Mouse (Mus musculus): ENCODE results near the gene Taar5.

The Taar5 gene

DNA sequence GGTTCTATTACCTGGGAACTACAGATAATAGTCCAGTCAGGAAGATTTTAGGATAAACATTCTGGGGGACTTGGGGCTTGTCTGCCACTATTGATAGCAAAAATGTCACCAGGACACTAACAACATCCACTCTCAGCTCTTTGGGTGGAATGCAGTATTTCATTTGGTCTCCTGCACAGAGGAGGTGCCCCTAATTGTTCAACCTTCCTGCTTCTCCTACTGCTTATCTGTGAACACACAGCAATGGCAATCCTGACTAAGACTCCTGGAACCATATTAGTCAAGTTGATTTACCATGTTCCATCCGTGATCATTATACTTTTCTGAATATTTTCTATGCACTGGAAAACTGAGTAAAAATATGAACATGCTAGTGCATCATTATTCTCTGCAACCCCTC, 37.6 kb downstream of the Taar5 start:
- no peak for DNase-seq (ENCODE audit: low spot score)

All from T-cell, adult 2 months (primary cell).